Mouse (Mus musculus): ENCODE results near the gene Rpl31. TPM values are rescaled to one million over a fixed set of nuclear protein-coding genes. Genes with fewer than 3 reads are reported as not detected.

Gene Rpl31
- 252 and 253 TPM in 2 replicates for polyA plus RNA-seq (2012; rRNA removed)

DNA sequence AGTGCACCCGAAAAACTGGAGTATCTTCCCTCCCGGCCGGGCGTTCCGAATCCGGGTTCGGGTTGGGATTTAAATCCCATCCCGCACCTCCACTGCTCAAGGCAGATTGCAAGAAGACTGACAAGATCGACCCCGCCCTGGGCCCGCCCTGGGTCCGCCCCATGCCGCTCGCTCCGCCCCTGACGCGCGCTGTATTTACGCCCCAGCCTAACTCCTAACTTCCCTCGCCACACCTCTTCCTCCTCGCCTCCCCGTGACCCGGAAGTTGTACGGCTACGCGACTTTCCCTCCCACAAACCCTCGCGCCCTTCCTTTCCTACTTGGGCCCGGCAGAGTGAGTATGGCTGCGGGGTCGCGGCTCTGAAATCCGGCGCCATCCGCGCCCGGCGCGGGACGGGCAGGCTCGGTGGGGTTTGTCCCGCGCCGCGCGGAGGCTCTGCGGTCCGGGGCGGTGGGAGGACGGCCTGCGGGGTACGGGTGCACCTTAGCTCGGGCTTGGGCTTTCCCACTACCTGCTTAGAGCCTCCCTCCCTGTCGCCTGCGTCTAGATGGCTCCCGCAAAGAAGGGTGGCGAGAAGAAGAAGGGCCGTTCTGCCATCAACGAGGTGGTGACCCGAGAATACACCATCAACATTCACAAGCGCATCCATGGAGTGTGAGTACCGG lies at the start of gene Rpl31:
TSS of gene Rpl31 (plus strand) at position 242 of the 666 bp plus-strand sequence.
- H3K27me3 ChIP-seq (ENCODE audit: control insufficient read depth, insufficient read depth, low read length): no peaks in the 10 kb centered on the region
- peak within 1 kb of the TSS; percentile 93 for H3K4me3 ChIP-seq (ENCODE audit: control insufficient read depth, low read depth, low read length)
- H3K27ac ChIP-seq (ENCODE audit: control insufficient read depth, insufficient read depth, low read depth, low read length): peak within 1 kb of the TSS; percentile 90
- peak; percentile 87 for TF ChIP-seq POLR2A (IDR thresholded peaks at IDR 0.05; ENCODE audit: control insufficient read depth, low read depth, low read length)
- no peak for TF ChIP-seq CTCF (IDR thresholded peaks at IDR 0.05; ENCODE audit: control insufficient read depth, insufficient read depth, insufficient replicate concordance, low read depth, low read length)
- H3K36me3 ChIP-seq (ENCODE audit: control insufficient read depth, insufficient read depth, low read length): no peaks in the 10 kb centered on the region; the same call in 1 of the 2 replicates
- H3K4me1 ChIP-seq (ENCODE audit: control insufficient read depth, insufficient read depth, low read length): peaks cover 6% of the 10 kb centered on the region

- H3K27me3 ChIP-seq (ENCODE audit: control insufficient read depth, insufficient read depth, low read length): no peaks in the 10 kb centered on the region
- H3K4me3 ChIP-seq (ENCODE audit: control insufficient read depth, low read depth, low read length): no peak overlapping the region
- H3K4me1 ChIP-seq (ENCODE audit: control insufficient read depth, insufficient read depth, low read length): no peaks in the 10 kb centered on the region
- no peak overlapping the region for H3K27ac ChIP-seq (ENCODE audit: control insufficient read depth, insufficient read depth, low read depth, low read length)
- TF ChIP-seq CTCF (IDR thresholded peaks at IDR 0.05; ENCODE audit: control insufficient read depth, insufficient read depth, insufficient replicate concordance, low read depth, low read length) (no peak), POLR2A (IDR thresholded peaks at IDR 0.05; ENCODE audit: control insufficient read depth, low read depth, low read length) (no peak)
- H3K36me3 ChIP-seq (ENCODE audit: control insufficient read depth, insufficient read depth, low read length): no peaks in the 10 kb centered on the region
Measured at GRCm38 (mm10) chr1:39317935-39318334, 49.7 kb upstream of the Rpl31 start.

- Histone ChIP-seq H3K27ac (ENCODE audit: control insufficient read depth, insufficient read depth, low read depth, low read length) (no peak overlapping the region), H3K36me3 (ENCODE audit: control insufficient read depth, insufficient read depth, low read length) (no peaks in the 10 kb centered on the region), H3K27me3 (ENCODE audit: control insufficient read depth, insufficient read depth, low read length) (no peaks in the 10 kb centered on the region), H3K4me1 (ENCODE audit: control insufficient read depth, insufficient read depth, low read length) (no peaks in the 10 kb centered on the region), H3K4me3 (ENCODE audit: control insufficient read depth, low read depth, low read length) (no peak overlapping the region)
- no peak for TF ChIP-seq POLR2A (IDR thresholded peaks at IDR 0.05; ENCODE audit: control insufficient read depth, low read depth, low read length)
- TF ChIP-seq CTCF (IDR thresholded peaks at IDR 0.05; ENCODE audit: control insufficient read depth, insufficient read depth, insufficient replicate concordance, low read depth, low read length): no peak
Measured at GRCm38 (mm10) chr1:39318870-39319269, 48.8 kb upstream of the Rpl31 start.

- Histone ChIP-seq H3K4me1 (ENCODE audit: control insufficient read depth, insufficient read depth, low read length) (peaks cover 3% of the 10 kb centered on the region), H3K27me3 (ENCODE audit: control insufficient read depth, insufficient read depth, low read length) (no peaks in the 10 kb centered on the region), H3K4me3 (ENCODE audit: control insufficient read depth, low read depth, low read length) (no peak overlapping the region), H3K27ac (ENCODE audit: control insufficient read depth, insufficient read depth, low read depth, low read length) (no peak overlapping the region), H3K36me3 (ENCODE audit: control insufficient read depth, insufficient read depth, low read length) (no peaks in the 10 kb centered on the region)
- TF ChIP-seq CTCF (IDR thresholded peaks at IDR 0.05; ENCODE audit: control insufficient read depth, insufficient read depth, insufficient replicate concordance, low read depth, low read length): no peak
- no peak for TF ChIP-seq POLR2A (IDR thresholded peaks at IDR 0.05; ENCODE audit: control insufficient read depth, low read depth, low read length)
Measured at GRCm38 (mm10) chr1:39321954-39322353, 45.7 kb upstream of the Rpl31 start.

GRCm38 (mm10) chr1:39325228-39325627 lies 42.4 kb upstream of the Rpl31 start:
- Histone ChIP-seq H3K4me3 (ENCODE audit: control insufficient read depth, low read depth, low read length) (no peak overlapping the region), H3K27me3 (ENCODE audit: control insufficient read depth, insufficient read depth, low read length) (no peaks in the 10 kb centered on the region), H3K27ac (ENCODE audit: control insufficient read depth, insufficient read depth, low read depth, low read length) (no peak overlapping the region), H3K36me3 (ENCODE audit: control insufficient read depth, insufficient read depth, low read length) (no peaks in the 10 kb centered on the region), H3K4me1 (ENCODE audit: control insufficient read depth, insufficient read depth, low read length) (peaks cover 3% of the 10 kb centered on the region)
- TF ChIP-seq CTCF (IDR thresholded peaks at IDR 0.05; ENCODE audit: control insufficient read depth, insufficient read depth, insufficient replicate concordance, low read depth, low read length) (no peak), POLR2A (IDR thresholded peaks at IDR 0.05; ENCODE audit: control insufficient read depth, low read depth, low read length) (no peak)

DNA sequence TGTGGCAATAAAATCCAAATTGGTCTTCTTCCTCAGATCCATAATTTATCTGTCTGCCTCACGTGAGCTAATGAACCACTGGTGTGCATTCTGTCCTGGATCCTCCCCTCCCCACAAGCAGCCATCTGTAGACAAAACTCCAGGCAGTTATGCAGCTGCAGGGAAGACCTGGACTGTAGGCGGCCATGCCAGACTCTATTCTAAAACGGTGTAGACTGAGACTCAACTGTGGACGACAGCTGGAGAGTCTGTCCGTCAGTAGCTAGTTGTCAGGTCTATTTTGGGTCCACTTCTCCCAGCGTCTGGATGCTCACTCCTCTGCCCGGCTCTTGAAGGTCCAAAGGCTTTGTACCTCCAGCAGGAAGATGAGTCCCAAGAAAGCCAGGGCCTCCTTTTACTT lies 40.1 kb upstream of the Rpl31 start:
- Histone ChIP-seq H3K27me3 (ENCODE audit: control insufficient read depth, insufficient read depth, low read length) (no peaks in the 10 kb centered on the region), H3K4me1 (ENCODE audit: control insufficient read depth, insufficient read depth, low read length) (peaks cover 3% of the 10 kb centered on the region), H3K4me3 (ENCODE audit: control insufficient read depth, low read depth, low read length) (no peak overlapping the region), H3K36me3 (ENCODE audit: control insufficient read depth, insufficient read depth, low read length) (no peaks in the 10 kb centered on the region), H3K27ac (ENCODE audit: control insufficient read depth, insufficient read depth, low read depth, low read length) (no peak overlapping the region)
- no peak for TF ChIP-seq CTCF (IDR thresholded peaks at IDR 0.05; ENCODE audit: control insufficient read depth, insufficient read depth, insufficient replicate concordance, low read depth, low read length)
- no peak for TF ChIP-seq POLR2A (IDR thresholded peaks at IDR 0.05; ENCODE audit: control insufficient read depth, low read depth, low read length)

DNA sequence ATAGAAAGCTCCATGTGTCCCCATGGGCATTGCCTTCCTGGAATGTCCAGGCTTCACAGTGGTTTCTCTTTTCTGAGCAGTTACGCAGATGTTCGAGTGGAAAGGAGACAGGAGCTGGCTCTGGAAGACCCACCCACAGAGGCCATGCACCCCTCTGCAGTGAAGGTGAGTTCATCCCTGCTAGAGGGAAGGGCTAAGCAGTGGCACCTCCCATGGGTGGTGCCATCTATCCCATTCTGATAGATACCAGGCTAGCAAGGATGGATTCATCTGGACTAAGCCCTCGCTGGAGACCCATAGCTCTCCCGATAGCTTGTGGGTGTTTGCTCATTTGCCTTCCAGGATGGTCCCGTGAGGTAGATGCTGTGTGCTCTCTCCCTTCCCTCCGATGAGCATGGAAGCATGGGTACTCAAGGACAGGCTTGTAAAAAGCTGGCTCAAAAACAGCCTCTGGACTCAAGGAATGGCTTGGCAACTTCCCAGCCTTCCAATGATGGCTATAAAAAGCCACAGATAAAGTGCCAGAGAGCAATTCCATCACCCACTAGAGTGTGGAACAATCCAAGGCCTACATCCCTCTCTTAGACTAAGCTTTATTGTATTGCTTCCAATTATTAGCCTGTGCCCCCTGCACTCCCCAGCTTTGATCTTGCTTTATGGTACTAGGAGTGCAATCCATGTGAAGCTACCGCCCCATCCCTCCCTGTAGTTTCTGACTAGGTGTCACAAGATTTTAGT lies 36.6 kb upstream of the Rpl31 start:
- Histone ChIP-seq H3K36me3 (ENCODE audit: control insufficient read depth, insufficient read depth, low read length) (no peaks in the 10 kb centered on the region), H3K27ac (ENCODE audit: control insufficient read depth, insufficient read depth, low read depth, low read length) (no peak overlapping the region), H3K4me3 (ENCODE audit: control insufficient read depth, low read depth, low read length) (no peak overlapping the region), H3K27me3 (ENCODE audit: control insufficient read depth, insufficient read depth, low read length) (no peaks in the 10 kb centered on the region), H3K4me1 (ENCODE audit: control insufficient read depth, insufficient read depth, low read length) (peaks cover 2% of the 10 kb centered on the region)
- no peak for TF ChIP-seq POLR2A (IDR thresholded peaks at IDR 0.05; ENCODE audit: control insufficient read depth, low read depth, low read length)
